Mouse (Mus musculus) kidney, embryonic 14.5 days (tissue): ENCODE results near the gene Cela2a. TPM values are rescaled to one million over a fixed set of nuclear protein-coding genes. Genes with fewer than 3 reads are reported as not detected.

Experiments used
- ATAC-seq: fragments of 200-750 bp; cut with Nextera tagmentation; 2 replicates; pipeline ENCODE4 v1.8.0; 2017; ENCODE audit warnings: moderate number of reproducible peaks, mild to moderate bottlenecking, moderate TSS enrichment, moderate library complexity; ENCODE audit not compliant: low FRiP score, low TSS enrichment
- H3K27ac ChIP-seq: fragments of 300-500 bp; sonication (generic); 2 replicates; pipeline ENCODE4 v1.5.1; 2014; ENCODE audit warnings: low read depth, mild to moderate bottlenecking, low read length, moderate library complexity, mixed read lengths
- H3K27me3 ChIP-seq: fragments of 300-500 bp; sonication (generic); 2 replicates; pipeline ENCODE4 v1.6.1; 2014; ENCODE audit warnings: mild to moderate bottlenecking, low read length; ENCODE audit not compliant: control insufficient read depth, insufficient read depth
- H3K36me3 ChIP-seq: fragments of 300-500 bp; sonication (generic); 2 replicates; pipeline ENCODE4 v1.6.1; 2014; ENCODE audit warnings: low read length, mixed read lengths; ENCODE audit not compliant: control insufficient read depth, insufficient read depth
- H3K4me1 ChIP-seq: fragments of 300-500 bp; sonication (generic); 2 replicates; pipeline ENCODE4 v1.6.1; 2014; ENCODE audit warnings: low read length, mixed read lengths; ENCODE audit not compliant: control insufficient read depth, insufficient read depth
- H3K4me2 ChIP-seq: fragments of 300-500 bp; sonication (generic); replicated peaks from 2 replicates; pipeline ENCODE4 v1.6.1; 2014; ENCODE audit warnings: low read depth, mild to moderate bottlenecking, low read length
- H3K4me3 ChIP-seq: fragments of 300-500 bp; sonication (generic); 2 replicates; pipeline ENCODE4 v1.5.1; 2014; ENCODE audit warnings: mild to moderate bottlenecking, low read length
- H3K9ac ChIP-seq: fragments of 300-500 bp; sonication (generic); 2 replicates; pipeline ENCODE4 v1.6.1; 2014; ENCODE audit warnings: low read depth, mild to moderate bottlenecking, low read length, moderate library complexity
- H3K9me3 ChIP-seq: fragments of 300-500 bp; sonication (generic); 2 replicates; pipeline ENCODE4 v1.6.1; 2016; ENCODE audit warnings: low read length; ENCODE audit not compliant: control insufficient read depth
- WGBS: fragments of 180-500 bp; shearing (Covaris S2); extraction: QIAGEN DNeasy Blood & Tissue Kit; methylation state at CpG from one replicate; pipeline ENCODE4 v1.1.7; 2014; 5-methylcytosine and 5-hydroxymethylcytosine counted together
- polyA plus RNA-seq: library from polyadenylated mRNA; unstranded; fragments of >200 nt; fragmentation: Nextera tagmentation; extraction: Ambion mirVana; gene quantifications from 2 replicates; pipeline ENCODE4 v1.2.1, GENCODE M21; 2014

Gene Cela2a
- polyA plus RNA-seq, result not detected in 2 replicates

DNA sequence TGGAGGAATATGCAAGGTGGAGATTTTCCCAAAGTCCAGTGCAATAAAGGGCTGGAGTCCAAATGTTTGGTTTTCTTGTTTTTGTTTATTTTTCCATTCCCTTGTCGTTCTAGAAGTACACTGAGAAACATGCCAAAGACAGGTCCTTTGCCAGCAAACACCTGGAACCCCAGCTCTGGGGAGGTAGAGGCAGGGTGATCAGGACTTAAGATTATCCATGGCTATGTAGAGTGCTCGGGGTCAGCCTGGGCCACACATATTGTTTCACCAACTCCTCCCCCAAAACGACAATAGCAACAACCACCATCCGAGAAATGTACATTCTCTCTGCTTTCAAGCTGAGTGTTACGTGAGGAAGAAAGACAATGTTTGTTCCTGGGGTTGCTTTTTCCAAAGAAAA lies at the start of gene Cela2a:
TSS of gene Cela2a (minus strand) at position 101 of the 400 bp plus-strand sequence.
- Histone ChIP-seq H3K4me2 (no peak within 1 kb of the TSS), H3K4me3 (no peak within 1 kb of the TSS), H3K27ac (no peak within 1 kb of the TSS), H3K27me3 (no peaks in the 10 kb centered on the region), H3K4me1 (no peaks in the 10 kb centered on the region), H3K36me3 (no peaks in the 10 kb centered on the region), H3K9me3 (no peaks in the 10 kb centered on the region), H3K9ac (no peak within 1 kb of the TSS)
- ATAC-seq, result no peak
- WGBS, result 75% methylated on average over 5 of the region's 5 CpGs

DNA sequence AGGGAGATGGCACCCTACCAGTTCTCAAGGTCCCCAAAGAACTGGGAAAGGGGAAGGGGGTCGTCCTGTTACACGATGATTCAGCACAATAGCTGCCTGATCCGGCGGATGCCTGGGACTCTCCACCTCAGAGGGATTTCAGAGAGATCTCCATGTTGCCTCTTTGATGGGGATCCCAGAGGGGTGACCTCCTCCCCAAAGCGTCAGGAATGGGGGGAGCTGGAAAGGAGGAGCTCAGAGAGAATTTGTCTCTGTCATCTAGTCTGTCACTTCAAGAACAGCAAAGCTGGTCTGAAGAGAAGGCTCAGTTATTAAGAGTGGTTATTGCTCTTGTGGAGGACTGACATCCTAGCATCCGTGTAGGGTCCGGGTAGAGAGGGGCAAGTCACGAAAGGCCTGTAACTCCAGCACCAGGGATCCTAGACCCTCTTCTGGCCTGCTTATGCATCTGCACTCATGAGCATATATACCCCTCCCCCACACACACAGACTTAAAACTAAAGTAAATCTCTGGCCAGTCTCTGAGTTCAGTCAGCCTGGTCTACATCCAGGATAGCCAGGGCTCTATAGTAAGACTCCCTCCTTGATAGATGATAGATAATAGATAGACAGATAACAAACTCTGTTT lies 49.6 kb upstream of the Cela2a start:
- WGBS, result 16% methylated on average over 8 of the region's 8 CpGs
- peaks cover 3% of the 10 kb centered on the region; the same call in 1 of the 2 replicates for H3K27me3 ChIP-seq
- no peak overlapping the region for H3K27ac ChIP-seq
- ATAC-seq, result 0 out of 2 replicates have a peak, but pooled peaks have one; percentile 5
- H3K9ac ChIP-seq, result no peak overlapping the region
- H3K9me3 ChIP-seq, result no peaks in the 10 kb centered on the region
- H3K4me2 ChIP-seq, result peak overlapping the region; percentile 94
- no peaks in the 10 kb centered on the region for H3K36me3 ChIP-seq
- peaks cover 6% of the 10 kb centered on the region; the same call in 1 of the 2 replicates for H3K4me1 ChIP-seq
- H3K4me3 ChIP-seq, result peak overlapping the region; percentile 79

DNA sequence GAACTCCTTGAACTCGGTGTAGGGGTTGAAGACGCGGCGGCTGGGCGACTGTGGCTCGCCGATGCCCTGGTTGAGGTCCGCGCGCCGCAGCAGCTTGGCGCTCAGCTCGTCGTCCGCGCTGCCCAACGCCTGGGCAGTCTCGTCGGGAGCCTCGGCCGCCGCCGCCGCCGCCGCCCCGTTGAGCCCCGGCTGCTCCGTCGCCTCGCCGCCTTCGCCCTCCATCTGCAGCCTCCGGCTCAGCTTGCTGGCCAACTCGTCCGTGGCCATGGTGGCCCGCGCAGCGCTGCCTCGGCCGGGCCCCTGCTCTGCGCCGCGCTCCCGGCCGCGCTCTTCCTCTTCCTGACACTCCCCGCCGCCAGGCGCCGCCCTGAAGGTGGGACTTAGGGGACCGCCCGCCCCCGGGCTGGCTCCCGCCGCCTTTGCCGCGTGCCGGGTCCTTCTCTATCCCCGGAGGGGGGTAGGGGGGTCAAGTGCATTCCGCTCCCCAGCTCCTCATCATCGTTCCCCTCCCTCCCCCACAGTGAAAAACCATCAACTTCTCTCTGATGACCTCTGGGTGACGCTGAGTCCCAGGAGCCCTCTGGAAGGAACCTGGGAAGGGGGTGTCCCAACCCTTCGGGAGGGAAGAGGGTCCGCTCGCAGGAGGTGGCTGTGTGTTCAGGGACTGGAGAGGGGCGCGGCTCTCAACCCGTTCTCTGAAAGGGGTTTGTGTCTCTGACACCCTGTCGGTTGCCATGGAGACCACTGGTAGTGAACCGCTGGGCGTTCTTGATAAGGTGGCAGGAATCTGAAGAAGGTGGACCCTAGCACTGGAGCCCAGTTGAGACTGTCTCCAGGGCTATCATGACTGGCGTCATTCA lies 48.9 kb upstream of the Cela2a start, which contains the start of gene Efhd2:
TSS of gene Efhd2 (minus strand) at position 320 of the 860 bp plus-strand sequence.
- H3K4me1 ChIP-seq, result peaks cover 6% of the 10 kb centered on the region; the same call in 1 of the 2 replicates
- H3K27ac ChIP-seq, result no peak within 1 kb of the TSS
- peak within 1 kb of the TSS; percentile 79 for H3K4me3 ChIP-seq

DNA sequence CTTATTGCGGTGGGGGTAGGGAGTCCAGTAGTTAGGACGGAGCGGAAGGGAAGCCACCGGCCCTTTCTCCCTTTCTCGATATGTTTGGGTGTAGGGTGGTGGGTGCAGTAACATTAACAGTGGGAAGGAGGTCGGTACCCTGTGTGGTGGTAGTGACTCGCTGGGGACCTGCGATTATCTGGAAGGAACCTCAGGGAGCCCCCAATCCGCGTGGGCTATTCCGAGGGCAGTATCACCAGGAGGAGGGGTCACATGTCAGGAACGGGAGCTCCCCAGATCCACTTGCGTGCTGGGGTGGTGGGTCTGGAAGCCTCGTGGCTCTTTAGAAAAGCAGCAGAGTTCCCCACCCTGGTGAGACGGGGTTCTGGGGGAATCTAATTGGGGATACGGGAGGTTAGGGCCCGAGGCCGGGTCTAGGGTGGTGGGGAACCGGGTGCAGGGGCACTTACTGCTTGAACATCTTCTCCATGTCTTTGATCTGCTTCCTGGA lies 48.2 kb upstream of the Cela2a start:
- H3K27ac ChIP-seq, result no peak overlapping the region
- H3K4me2 ChIP-seq, result peak overlapping the region; percentile 94
- ATAC-seq, result peak; percentile 10; the same call in 1 of the 2 replicates
- H3K4me3 ChIP-seq, result peak overlapping the region; percentile 79
- H3K4me1 ChIP-seq, result peaks cover 6% of the 10 kb centered on the region; the same call in 1 of the 2 replicates
- no peaks in the 10 kb centered on the region for H3K36me3 ChIP-seq
- WGBS, result 2% methylated on average over 19 of the region's 19 CpGs
- H3K9ac ChIP-seq, result peak overlapping the region; percentile 81
- no peaks in the 10 kb centered on the region for H3K9me3 ChIP-seq
- peaks cover 3% of the 10 kb centered on the region; the same call in 1 of the 2 replicates for H3K27me3 ChIP-seq

More for the DNA sequence above, 48.9 kb upstream of the Cela2a start, which contains the start of gene Efhd2:
- ATAC-seq, result peak; percentile 90
- Histone ChIP-seq H3K36me3 (no peaks in the 10 kb centered on the region), H3K4me2 (peak within 1 kb of the TSS; percentile 94), H3K9ac (peak within 1 kb of the TSS; percentile 81), H3K9me3 (no peaks in the 10 kb centered on the region), H3K27me3 (peaks cover 3% of the 10 kb centered on the region; the same call in 1 of the 2 replicates)
- under 1% methylated on average over 67 of the region's 73 CpGs for WGBS

DNA sequence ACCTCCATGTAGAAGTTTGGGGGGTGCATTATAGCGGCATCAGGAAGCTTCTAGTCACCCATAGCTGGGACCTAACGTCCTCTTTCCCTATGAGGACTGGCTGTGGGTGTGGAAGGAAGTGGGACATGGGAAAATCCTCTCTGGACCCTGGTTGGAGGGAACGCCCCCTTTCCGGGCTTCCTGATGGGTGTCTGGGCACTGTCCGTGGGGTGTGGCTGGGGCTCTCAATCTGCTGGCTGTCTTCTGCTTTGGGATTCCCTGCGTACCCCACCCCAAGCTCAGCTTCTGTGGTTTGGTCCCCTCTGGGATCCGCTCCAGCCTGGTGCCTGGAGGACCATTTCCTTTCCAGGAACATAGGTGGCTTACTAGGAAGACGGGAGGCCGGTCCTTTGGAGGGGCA lies 47.0 kb upstream of the Cela2a start:
- Histone ChIP-seq H3K9ac (no peak overlapping the region), H3K27me3 (peaks cover 3% of the 10 kb centered on the region; the same call in 1 of the 2 replicates), H3K4me1 (peaks cover 6% of the 10 kb centered on the region; the same call in 1 of the 2 replicates), H3K27ac (no peak overlapping the region), H3K9me3 (no peaks in the 10 kb centered on the region), H3K4me2 (peak overlapping the region; percentile 94; the same call in 1 of the 2 replicates), H3K36me3 (no peaks in the 10 kb centered on the region), H3K4me3 (peak overlapping the region; percentile 79; the same call in 1 of the 2 replicates)
- no peak for ATAC-seq
- 77% methylated on average over 9 of the region's 9 CpGs for WGBS

DNA sequence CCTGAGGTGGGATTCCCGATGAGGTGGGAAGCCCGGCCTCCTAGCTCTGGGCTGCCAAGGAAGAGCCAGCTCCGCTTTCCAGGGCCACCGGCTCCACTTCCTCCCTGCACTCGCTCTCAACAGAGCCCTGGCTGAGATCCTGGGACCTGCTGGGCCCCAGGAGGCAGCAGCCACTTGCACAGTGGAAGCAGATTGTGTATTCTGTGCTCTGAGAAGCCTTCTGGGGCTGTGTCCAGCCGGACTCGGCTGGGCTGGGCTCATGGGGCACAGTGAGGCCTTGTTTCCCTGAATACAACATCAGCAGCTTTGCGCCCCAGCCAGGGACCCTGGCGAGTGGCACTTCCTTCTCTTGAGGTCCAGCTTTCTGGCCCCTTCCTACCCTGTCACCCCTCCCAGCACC lies 45.9 kb upstream of the Cela2a start:
- no peaks in the 10 kb centered on the region for H3K9me3 ChIP-seq
- no peak for ATAC-seq
- peaks cover 16% of the 10 kb centered on the region for H3K4me1 ChIP-seq
- WGBS, result 70% methylated on average over 9 of the region's 9 CpGs
- H3K36me3 ChIP-seq, result no peaks in the 10 kb centered on the region
- 0 out of 2 replicates have a peak overlapping the region, but pooled peaks have one; percentile 1 for H3K9ac ChIP-seq
- H3K27me3 ChIP-seq, result no peaks in the 10 kb centered on the region
- H3K4me2 ChIP-seq, result no peak overlapping the region; the same call in 1 of the 2 replicates
- no peak overlapping the region for H3K27ac ChIP-seq
- no peak overlapping the region for H3K4me3 ChIP-seq

DNA sequence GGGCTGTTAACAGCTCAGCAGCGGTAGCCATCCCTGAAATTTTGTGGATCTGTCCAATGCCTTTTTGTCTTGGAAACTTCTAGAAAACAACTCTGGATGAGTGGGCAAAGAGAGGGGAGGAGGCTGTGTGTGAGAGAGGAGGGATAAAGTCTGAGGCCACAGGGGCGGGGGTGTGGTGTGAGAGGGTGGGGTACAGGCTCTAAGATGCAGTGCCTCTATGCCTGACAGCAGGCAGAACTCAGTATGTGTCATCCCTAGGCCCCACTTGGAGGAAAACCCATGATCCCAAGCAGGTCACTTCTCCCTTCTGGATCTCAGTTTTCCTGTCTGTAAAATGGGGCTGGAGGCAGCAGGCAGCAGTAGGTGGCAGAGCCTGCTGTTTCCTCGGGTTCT lies 45.4 kb upstream of the Cela2a start:
- no peaks in the 10 kb centered on the region for H3K27me3 ChIP-seq
- no peaks in the 10 kb centered on the region for H3K36me3 ChIP-seq
- ATAC-seq, result no peak
- peaks cover 16% of the 10 kb centered on the region for H3K4me1 ChIP-seq
- 86% methylated on average over 3 of the region's 3 CpGs for WGBS
- no peaks in the 10 kb centered on the region for H3K9me3 ChIP-seq
- H3K27ac ChIP-seq, result no peak overlapping the region
- H3K4me2 ChIP-seq, result no peak overlapping the region
- H3K9ac ChIP-seq, result no peak overlapping the region
- no peak overlapping the region for H3K4me3 ChIP-seq

DNA sequence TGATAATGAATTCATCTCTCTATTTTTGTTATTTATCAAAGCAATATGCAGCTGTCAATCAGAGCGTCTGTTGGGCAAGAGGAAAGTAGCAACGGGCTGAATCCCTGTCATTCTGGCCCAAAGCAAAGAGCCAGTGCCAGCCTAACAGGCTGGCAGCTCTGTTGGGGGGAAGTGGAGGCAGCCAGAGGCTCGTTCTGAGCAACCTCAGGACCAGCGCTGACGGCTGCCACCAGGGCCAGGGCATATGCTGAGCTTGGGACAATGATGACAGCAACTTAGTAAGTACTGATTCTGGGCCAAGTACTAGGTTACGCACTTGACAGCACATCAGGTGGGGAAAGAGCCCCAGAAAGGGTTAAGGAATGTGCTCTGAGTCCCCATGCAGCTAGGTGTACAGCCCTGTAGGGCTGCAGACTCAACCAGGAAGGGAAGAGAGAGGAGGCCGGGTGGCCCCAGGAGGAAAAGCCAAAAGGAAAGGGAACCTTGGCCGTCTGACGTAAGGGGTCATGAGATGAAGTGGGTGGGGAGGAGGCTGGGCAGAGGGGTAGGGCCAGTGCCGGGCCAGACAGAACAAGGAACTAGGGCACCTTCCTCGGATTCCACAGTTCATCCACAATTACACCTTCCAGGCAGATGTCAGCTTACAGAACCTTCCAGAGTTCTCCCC lies 44.8 kb upstream of the Cela2a start:
- no peaks in the 10 kb centered on the region for H3K36me3 ChIP-seq
- ATAC-seq, result no peak
- H3K9ac ChIP-seq, result no peak overlapping the region
- WGBS, result 74% methylated on average over 11 of the region's 11 CpGs
- H3K4me3 ChIP-seq, result no peak overlapping the region
- H3K4me2 ChIP-seq, result no peak overlapping the region
- no peaks in the 10 kb centered on the region for H3K9me3 ChIP-seq
- H3K4me1 ChIP-seq, result peaks cover 16% of the 10 kb centered on the region
- no peaks in the 10 kb centered on the region for H3K27me3 ChIP-seq
- no peak overlapping the region for H3K27ac ChIP-seq
